Mouse (Mus musculus) testis, adult 2 months (tissue): ENCODE measurements at regions not wholly inside any gene's neighbourhood (a gene's known extent, or its start where the extent isn't known, plus 50 kb on each side); places are given as distances from the start of the nearest gene placed in this dataset.
A peak's percentile ranks its signal among the peaks of the same experiment; 100 is the strongest.

Source experiments
- H3K27ac ChIP-seq: fragments of 200-500 bp; 2 replicates; pipeline ENCODE4 v1.5.1; 2012; ENCODE audit warnings: low read depth, low read length; ENCODE audit not compliant: control insufficient read depth, insufficient read depth
- H3K27me3 ChIP-seq: fragments of 200-500 bp; 2 replicates; pipeline ENCODE4 v1.6.1; 2012; ENCODE audit warnings: mild to moderate bottlenecking, low read length, moderate library complexity; ENCODE audit not compliant: control insufficient read depth, insufficient read depth
- H3K36me3 ChIP-seq: fragments of 200-500 bp; 2 replicates; pipeline ENCODE4 v1.6.1; 2012; ENCODE audit warnings: mild to moderate bottlenecking, low read length; ENCODE audit not compliant: control insufficient read depth, insufficient read depth
- H3K4me1 ChIP-seq: fragments of 200-500 bp; 2 replicates; pipeline ENCODE4 v1.6.1; 2012; ENCODE audit warnings: low read length; ENCODE audit not compliant: control insufficient read depth, insufficient read depth
- H3K4me3 ChIP-seq: fragments of 200-500 bp; 2 replicates; pipeline ENCODE4 v1.5.1; 2012; ENCODE audit warnings: low read depth, mild to moderate bottlenecking, low read length, moderate library complexity, mixed read lengths; ENCODE audit not compliant: control insufficient read depth
- CTCF ChIP-seq: fragments of 200-500 bp; IDR thresholded peaks from 2 replicates; pipeline ENCODE4 v1.5.1; 2012; ENCODE audit warnings: low read depth, mild to moderate bottlenecking, inconsistent platforms, low read length, moderate library complexity; ENCODE audit not compliant: control insufficient read depth, insufficient read depth, insufficient replicate concordance
- POLR2A ChIP-seq: fragments of 200-500 bp; IDR thresholded peaks from 2 replicates; pipeline ENCODE4 v1.6.1; 2012; ENCODE audit warnings: low read depth, mild to moderate bottlenecking, inconsistent platforms, low read length, moderate library complexity; ENCODE audit not compliant: control insufficient read depth

DNA sequence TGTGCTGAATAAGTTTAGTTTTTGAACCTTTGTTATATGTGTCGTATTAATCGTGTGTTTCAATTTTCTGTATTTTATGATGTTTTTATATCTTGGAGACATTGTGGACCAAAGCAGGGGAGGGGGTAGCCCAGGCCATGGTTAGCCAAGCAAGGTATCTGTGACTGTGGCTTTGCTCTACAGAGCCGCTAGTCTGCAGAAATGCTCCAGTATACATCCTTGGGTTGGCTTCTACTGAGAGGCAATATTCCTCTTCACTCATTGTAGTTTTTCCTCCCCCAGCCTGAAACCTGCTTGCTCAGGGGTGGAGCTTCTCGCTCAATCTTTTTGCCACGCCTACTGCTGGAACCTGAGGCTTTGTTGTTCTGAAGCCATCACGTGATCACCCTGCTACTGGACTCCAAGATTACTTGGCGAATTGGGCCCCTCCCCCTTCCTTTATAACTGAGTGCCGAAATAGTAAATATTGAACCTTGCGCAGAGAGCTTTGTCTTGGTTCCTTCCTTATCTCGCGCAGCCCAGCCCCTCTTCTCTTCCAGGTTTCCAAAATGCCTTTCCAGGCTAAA, 70.0 kb upstream of the Slc1a1 start:
- no peak for TF ChIP-seq POLR2A
- no peak for TF ChIP-seq CTCF
- no peaks in the 10 kb centered on the region for H3K36me3 ChIP-seq
- H3K4me3 ChIP-seq = no peak overlapping the region
- no peaks in the 10 kb centered on the region for H3K27me3 ChIP-seq
- H3K27ac ChIP-seq = no peak overlapping the region
- no peaks in the 10 kb centered on the region for H3K4me1 ChIP-seq

DNA sequence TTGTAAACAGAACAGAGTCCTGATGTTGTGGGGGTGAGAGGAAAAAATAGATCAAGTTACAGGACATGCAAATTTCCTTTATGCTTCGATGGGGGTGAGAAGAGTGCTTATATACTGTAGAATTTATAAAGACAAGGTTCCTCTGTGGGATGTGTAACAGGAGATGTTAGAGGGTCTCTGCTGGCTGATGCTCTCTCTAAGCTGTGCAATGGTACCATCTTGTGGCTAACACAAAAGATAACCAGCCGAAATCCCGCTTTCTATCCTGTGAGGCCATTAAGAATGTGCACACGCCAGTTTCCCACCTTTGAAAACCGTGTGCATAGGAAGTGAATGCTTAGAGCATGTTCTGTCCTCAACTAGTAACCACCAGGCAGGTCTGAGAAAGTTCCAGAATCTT, 66.6 kb upstream of the Slc1a1 start:
- H3K4me1 ChIP-seq = no peaks in the 10 kb centered on the region
- H3K4me3 ChIP-seq = no peak overlapping the region
- no peaks in the 10 kb centered on the region for H3K36me3 ChIP-seq
- no peak overlapping the region for H3K27ac ChIP-seq
- TF ChIP-seq CTCF (no peak), POLR2A (no peak)
- no peaks in the 10 kb centered on the region for H3K27me3 ChIP-seq

DNA sequence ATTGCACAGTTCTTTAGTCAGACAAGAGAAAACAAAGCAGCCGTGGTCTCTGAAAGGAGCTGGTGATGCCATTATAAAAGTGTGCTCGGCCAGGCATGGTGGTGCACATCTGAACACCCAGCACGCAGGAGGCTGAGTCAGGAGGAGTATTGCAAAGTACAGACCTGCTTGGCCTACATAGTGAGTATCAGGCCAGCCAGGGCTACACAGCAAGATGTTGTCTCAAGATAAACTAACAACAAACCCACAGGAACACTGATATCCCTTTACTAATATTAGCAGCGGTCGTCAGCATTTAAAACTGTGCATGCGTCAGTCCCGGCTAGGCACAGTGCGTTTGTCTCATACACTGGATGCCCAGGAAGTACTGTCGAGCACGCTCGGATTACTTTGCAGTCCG, 64.4 kb upstream of the Slc1a1 start:
- Histone ChIP-seq H3K36me3 (no peaks in the 10 kb centered on the region), H3K27me3 (no peaks in the 10 kb centered on the region), H3K4me1 (no peaks in the 10 kb centered on the region), H3K27ac (no peak overlapping the region), H3K4me3 (no peak overlapping the region)
- TF ChIP-seq POLR2A = no peak
- no peak for TF ChIP-seq CTCF

DNA sequence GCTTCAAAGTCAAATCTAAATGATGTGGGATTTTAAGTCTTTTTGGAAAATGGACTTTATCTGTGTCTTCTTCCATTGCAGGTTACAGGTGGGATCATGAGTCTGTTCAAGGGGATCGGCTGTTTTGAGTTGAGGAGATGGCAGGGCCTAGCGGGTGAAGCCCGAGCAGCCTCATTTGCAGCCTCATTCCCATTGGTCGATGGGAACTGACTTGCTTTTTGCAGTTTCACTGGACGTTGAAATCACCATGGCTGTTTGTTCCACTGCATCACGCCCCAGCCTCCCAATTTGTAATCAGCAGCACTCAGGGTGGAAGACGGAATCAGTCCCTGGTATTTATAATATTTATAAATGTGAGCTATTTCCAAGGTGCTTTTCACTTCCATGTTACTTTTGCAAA, 63.0 kb upstream of the Slc1a1 start:
- H3K36me3 ChIP-seq = no peaks in the 10 kb centered on the region
- no peaks in the 10 kb centered on the region for H3K27me3 ChIP-seq
- H3K27ac ChIP-seq = no peak overlapping the region
- no peak overlapping the region for H3K4me3 ChIP-seq
- TF ChIP-seq POLR2A = no peak
- H3K4me1 ChIP-seq = no peaks in the 10 kb centered on the region

DNA sequence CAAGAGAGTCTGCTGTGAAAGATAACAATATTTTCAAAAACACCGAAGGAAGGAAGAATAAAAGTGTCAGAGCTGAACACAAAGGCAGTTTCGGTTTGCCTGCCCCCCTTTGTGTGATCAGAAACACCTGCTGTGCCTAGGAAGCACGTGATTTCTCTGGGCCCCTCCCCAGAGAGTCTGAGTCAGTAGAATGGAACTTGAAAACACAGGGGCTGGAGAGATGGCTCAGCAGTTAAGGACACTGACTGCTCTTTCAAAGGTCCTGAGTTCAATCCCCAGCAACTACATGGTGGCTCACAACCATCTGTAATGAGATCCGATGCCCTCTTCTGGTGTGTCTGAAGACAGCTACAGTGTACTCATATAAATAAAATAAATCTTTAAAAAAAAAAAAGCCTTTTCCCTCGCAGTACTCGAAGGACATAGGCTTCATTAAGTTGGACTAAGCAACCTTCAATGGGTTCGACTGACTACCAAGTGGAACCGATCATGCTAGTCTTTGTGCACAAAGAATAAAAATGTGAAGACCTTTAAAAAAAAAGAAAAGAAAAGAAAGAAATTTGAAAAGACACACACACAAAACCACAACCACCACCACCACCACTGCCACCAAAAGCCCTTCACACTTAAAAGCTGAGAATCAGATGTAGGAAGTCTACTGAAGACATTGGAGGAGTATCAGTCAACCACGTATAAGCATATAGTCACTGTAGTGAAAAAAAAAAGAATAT, 61.8 kb upstream of the Slc1a1 start:
- H3K27ac ChIP-seq = no peak overlapping the region
- TF ChIP-seq CTCF = no peak
- TF ChIP-seq POLR2A = no peak
- no peak overlapping the region for H3K4me3 ChIP-seq
- no peaks in the 10 kb centered on the region for H3K4me1 ChIP-seq
- H3K27me3 ChIP-seq = no peaks in the 10 kb centered on the region
- H3K36me3 ChIP-seq = no peaks in the 10 kb centered on the region

DNA sequence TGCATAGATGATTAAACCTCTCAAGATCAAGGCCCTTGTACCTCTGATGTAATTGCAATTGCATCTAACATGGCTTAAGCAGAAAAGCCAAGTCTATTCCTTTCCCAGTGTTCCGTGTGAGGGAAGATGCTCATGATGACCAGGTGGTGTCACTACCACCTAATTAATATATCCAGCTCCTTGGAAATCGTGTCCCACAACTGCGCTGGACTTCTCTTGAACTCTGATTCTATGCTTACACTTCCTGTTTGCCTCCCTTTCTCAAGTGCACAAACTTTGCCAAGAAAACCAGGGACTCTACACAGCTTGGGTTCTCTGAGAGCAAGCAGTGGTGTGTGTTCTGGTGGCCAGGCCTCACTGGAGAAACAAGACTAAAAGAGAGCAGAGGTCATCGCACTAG, 58.0 kb upstream of the Slc1a1 start:
- Histone ChIP-seq H3K36me3 (no peaks in the 10 kb centered on the region), H3K27ac (no peak overlapping the region), H3K4me1 (no peaks in the 10 kb centered on the region), H3K27me3 (no peaks in the 10 kb centered on the region), H3K4me3 (peak overlapping the region; percentile 34; the same call in 1 of the 2 replicates)
- TF ChIP-seq CTCF (no peak), POLR2A (no peak)

DNA sequence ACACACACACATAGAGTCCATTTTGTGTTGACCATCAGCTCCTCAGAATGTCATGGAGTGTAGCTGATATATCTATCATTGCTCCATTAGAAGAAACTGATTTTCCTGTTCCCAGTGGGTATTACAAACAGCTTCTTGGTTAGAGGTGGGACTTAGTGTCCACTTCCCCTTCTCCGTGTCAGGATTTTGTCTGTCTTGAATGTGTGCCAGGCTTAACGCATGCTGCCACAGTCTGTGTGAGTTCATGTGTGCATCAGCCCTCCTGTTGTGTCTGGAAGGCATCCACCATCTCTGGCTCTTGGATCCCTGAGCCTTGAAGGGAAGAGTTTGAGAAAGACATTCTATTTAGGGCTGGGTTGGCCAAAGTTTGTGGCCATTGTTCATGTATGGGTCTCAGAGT, 57.2 kb upstream of the Slc1a1 start:
- Histone ChIP-seq H3K27me3 (no peaks in the 10 kb centered on the region), H3K36me3 (no peaks in the 10 kb centered on the region), H3K27ac (no peak overlapping the region), H3K4me1 (no peaks in the 10 kb centered on the region), H3K4me3 (no peak overlapping the region)
- TF ChIP-seq POLR2A = no peak
- no peak for TF ChIP-seq CTCF
